Mouse (Mus musculus) bone marrow macrophage, adult 2 months (primary cell): Measurements from ENCODE around the gene Acot6.

Experiments used
- CTCF ChIP-seq: IDR thresholded peaks from 2 replicates; pipeline ENCODE4 v1.5.1; 2012; ENCODE audit warnings: low read depth, mild to moderate bottlenecking, low read length, moderate library complexity
- POLR2A ChIP-seq: IDR thresholded peaks from 2 replicates; pipeline ENCODE4 v1.6.1; 2012; ENCODE audit warnings: mild to moderate bottlenecking, low read depth, low read length, borderline replicate concordance

DNA sequence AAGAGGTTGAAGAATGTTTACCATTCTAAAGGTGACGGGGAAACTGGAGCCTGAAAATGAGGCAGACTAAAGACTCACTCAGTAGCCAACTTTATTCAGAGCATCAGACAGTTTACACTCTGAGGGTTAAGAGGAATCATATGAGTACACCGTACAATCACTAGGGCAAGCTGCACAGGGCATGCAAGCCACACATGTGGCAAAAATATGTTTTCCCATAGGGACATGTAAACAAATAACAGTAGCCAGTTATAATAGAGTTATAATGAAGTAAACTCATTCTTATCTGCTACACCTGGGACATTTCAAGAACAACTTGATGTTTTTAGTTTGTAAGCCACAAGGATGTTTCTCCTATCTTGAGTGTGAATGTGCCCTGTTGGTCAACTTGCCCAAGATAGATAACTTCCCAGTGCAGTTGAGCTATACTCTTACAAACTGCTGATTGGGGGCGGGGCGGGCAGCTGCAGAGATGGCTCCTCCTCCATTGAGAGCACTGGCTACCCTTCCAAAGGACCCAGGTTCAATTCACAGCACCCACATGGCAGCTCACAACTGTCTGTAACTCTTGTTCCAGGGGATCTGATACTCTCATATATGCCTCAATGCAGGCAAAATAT, 23.0 kb upstream of the Acot6 start:
- TF ChIP-seq POLR2A (no peak), CTCF (no peak)
